Mouse (Mus musculus) lung, embryonic 16.5 days (tissue): Measurements from ENCODE around the gene Cyp2t4. TPM values are rescaled to one million over a fixed set of nuclear protein-coding genes. Genes with fewer than 3 reads are reported as not detected.

ENCODE experiments used
- ATAC-seq: fragments of 200-750 bp; cut with Nextera tagmentation; 2 replicates; pipeline ENCODE4 v1.8.0; 2017; ENCODE audit warnings: low read depth, mild to moderate bottlenecking, moderate library complexity
- H3K27ac ChIP-seq: fragments of 300-500 bp; sonication (generic); 2 replicates; pipeline ENCODE4 v1.5.1; 2014; ENCODE audit warnings: mild to moderate bottlenecking, control low read depth, low read length
- H3K27me3 ChIP-seq: fragments of 300-500 bp; sonication (generic); 2 replicates; pipeline ENCODE4 v1.6.1; 2014; ENCODE audit warnings: low read depth, low read length, mixed read lengths; ENCODE audit not compliant: control insufficient read depth, insufficient read depth
- H3K36me3 ChIP-seq: fragments of 300-500 bp; sonication (generic); 2 replicates; pipeline ENCODE4 v1.6.1; 2014; ENCODE audit warnings: low read length; ENCODE audit not compliant: control insufficient read depth, insufficient read depth
- H3K4me1 ChIP-seq: fragments of 300-500 bp; sonication (generic); replicated peaks from 2 replicates; pipeline ENCODE4 v1.6.1; 2014; ENCODE audit warnings: low read length, mixed read lengths; ENCODE audit not compliant: control insufficient read depth, insufficient read depth
- H3K4me2 ChIP-seq: fragments of 300-500 bp; sonication (generic); 2 replicates; pipeline ENCODE4 v1.6.1; 2014; ENCODE audit warnings: low read depth, low read length, control low read depth
- H3K4me3 ChIP-seq: fragments of 300-500 bp; sonication (generic); 2 replicates; pipeline ENCODE4 v1.5.1; 2014; ENCODE audit warnings: mild to moderate bottlenecking, low read length, control low read depth
- H3K9ac ChIP-seq: fragments of 300-500 bp; sonication (generic); 2 replicates; pipeline ENCODE4 v1.6.1; 2014; ENCODE audit warnings: low read length, control low read depth
- H3K9me3 ChIP-seq: fragments of 300-500 bp; sonication (generic); 2 replicates; pipeline ENCODE4 v1.6.1; 2016; ENCODE audit warnings: low read length; ENCODE audit not compliant: control insufficient read depth
- WGBS: fragments of 180-500 bp; shearing (Covaris S2); extraction: QIAGEN DNeasy Blood & Tissue Kit; methylation state at CpG from one replicate; pipeline ENCODE4 v1.1.7; 2014; 5-methylcytosine and 5-hydroxymethylcytosine counted together
- polyA plus RNA-seq: library from polyadenylated mRNA; unstranded; fragments of >200 nt; fragmentation: Nextera tagmentation; extraction: Ambion mirVana; gene quantifications from 2 replicates; pipeline ENCODE4 v1.2.1, GENCODE M21; 2015

Cyp2t4 gene
- 0.18 TPM in 1 of 2 replicates, not detected in the other for polyA plus RNA-seq

GRCm38 (mm10) chr7:27153205-27153764, at the start of gene Cyp2t4:
TSS of gene Cyp2t4 (plus strand) at chr7:27153714.
- Histone ChIP-seq H3K9ac (peak within 1 kb of the TSS; percentile 29; the same call in 1 of the 2 replicates), H3K4me2 (no peak within 1 kb of the TSS), H3K9me3 (no peaks in the 10 kb centered on the region), H3K27me3 (no peaks in the 10 kb centered on the region), H3K4me1 (peaks cover 2% of the 10 kb centered on the region; the same call in 1 of the 2 replicates), H3K36me3 (peaks cover 6% of the 10 kb centered on the region), H3K4me3 (no peak within 1 kb of the TSS), H3K27ac (peak within 1 kb of the TSS; percentile 87)
- ATAC-seq: peak; percentile 93
- WGBS: 38% methylated on average over 10 of the region's 10 CpGs

DNA sequence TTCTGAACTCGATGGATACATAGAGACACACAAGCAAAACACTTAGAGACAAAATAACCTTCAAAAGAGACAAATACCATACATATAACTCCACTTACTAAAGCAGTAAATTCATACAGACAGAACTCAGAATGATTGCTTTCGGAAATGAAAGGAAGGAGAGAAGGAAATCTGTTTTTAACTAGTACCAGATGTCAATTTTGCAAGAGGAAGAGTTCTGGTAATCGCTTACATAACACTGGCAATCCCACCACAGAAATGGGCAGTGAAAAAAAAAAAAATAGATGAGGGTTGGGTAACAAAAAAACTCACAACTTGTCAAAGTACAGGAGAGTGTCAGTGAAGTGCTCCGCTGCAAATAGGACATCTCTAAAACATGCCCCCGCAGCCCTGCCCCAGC, 48.6 kb upstream of the Cyp2t4 start:
- WGBS: 39% methylated on average over 5 of the region's 5 CpGs
- H3K4me1 ChIP-seq: no peaks in the 10 kb centered on the region
- H3K4me2 ChIP-seq: no peak overlapping the region
- no peak overlapping the region for H3K4me3 ChIP-seq
- no peak overlapping the region for H3K27ac ChIP-seq
- H3K9ac ChIP-seq: no peak overlapping the region
- H3K9me3 ChIP-seq: no peaks in the 10 kb centered on the region
- H3K36me3 ChIP-seq: no peaks in the 10 kb centered on the region
- no peak for ATAC-seq
- H3K27me3 ChIP-seq: no peaks in the 10 kb centered on the region

- Histone ChIP-seq H3K9ac (no peak overlapping the region), H3K4me2 (no peak overlapping the region), H3K27ac (peak overlapping the region; percentile 65), H3K9me3 (peaks cover 4% of the 10 kb centered on the region), H3K36me3 (no peaks in the 10 kb centered on the region), H3K4me3 (no peak overlapping the region), H3K27me3 (no peaks in the 10 kb centered on the region), H3K4me1 (no peaks in the 10 kb centered on the region)
- ATAC-seq: peak; percentile 68
These were observed 43.2 kb upstream of the Cyp2t4 start for GRCm38 (mm10) chr7:27110327-27110726.

GRCm38 (mm10) chr7:27111038-27111437, 42.5 kb upstream of the Cyp2t4 start:
- H3K9me3 ChIP-seq: peaks cover 4% of the 10 kb centered on the region
- H3K4me2 ChIP-seq: no peak overlapping the region
- ATAC-seq: peak; percentile 88
- H3K27me3 ChIP-seq: no peaks in the 10 kb centered on the region
- H3K36me3 ChIP-seq: no peaks in the 10 kb centered on the region
- no peak overlapping the region for H3K4me3 ChIP-seq
- no peak overlapping the region for H3K9ac ChIP-seq
- WGBS: 52% methylated on average over 1 of the region's 1 CpGs
- H3K27ac ChIP-seq: peak overlapping the region; percentile 73
- no peaks in the 10 kb centered on the region for H3K4me1 ChIP-seq

GRCm38 (mm10) chr7:27111987-27112386, 41.5 kb upstream of the Cyp2t4 start:
- Histone ChIP-seq H3K4me1 (no peaks in the 10 kb centered on the region), H3K9me3 (peaks cover 4% of the 10 kb centered on the region), H3K9ac (no peak overlapping the region), H3K36me3 (no peaks in the 10 kb centered on the region), H3K27ac (peak overlapping the region; percentile 73), H3K4me3 (no peak overlapping the region), H3K4me2 (no peak overlapping the region), H3K27me3 (no peaks in the 10 kb centered on the region)
- peak; percentile 32; the same call in 1 of the 2 replicates for ATAC-seq
- 52% methylated on average over 3 of the region's 3 CpGs for WGBS

DNA sequence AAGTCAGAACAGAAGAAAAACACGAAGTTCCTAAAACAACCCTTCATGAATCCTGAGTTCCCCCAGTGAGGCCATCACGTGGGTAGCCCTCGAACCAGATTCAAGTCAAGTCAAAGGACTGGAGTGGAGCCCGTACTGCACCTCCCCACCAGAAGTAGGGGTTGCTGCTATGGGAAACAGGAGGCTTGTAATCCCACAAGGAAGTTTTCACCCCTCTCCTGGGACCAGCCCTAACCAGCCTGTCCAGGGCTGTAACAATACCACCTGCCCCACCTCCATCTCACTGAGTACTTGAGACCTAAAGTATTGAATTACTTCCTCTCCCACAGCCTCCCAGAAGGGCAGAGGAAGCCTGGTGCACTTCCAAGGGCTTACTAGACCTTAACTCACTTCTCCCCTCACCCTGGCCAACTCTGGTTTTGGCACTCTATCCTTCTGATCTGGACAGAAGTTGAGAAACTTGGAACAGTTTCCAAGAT, 35.4 kb upstream of the Cyp2t4 start:
- ATAC-seq: peak; percentile 97
- Histone ChIP-seq H3K9me3 (peaks cover 4% of the 10 kb centered on the region), H3K4me3 (no peak overlapping the region), H3K4me2 (no peak overlapping the region), H3K4me1 (peaks cover 10% of the 10 kb centered on the region), H3K27ac (peak overlapping the region; percentile 84), H3K9ac (no peak overlapping the region), H3K27me3 (no peaks in the 10 kb centered on the region), H3K36me3 (no peaks in the 10 kb centered on the region)
- WGBS: 56% methylated on average over 4 of the region's 4 CpGs

- Histone ChIP-seq H3K36me3 (no peaks in the 10 kb centered on the region), H3K4me3 (no peak within 1 kb of the TSS), H3K4me1 (peaks cover 10% of the 10 kb centered on the region), H3K4me2 (no peak within 1 kb of the TSS), H3K27me3 (no peaks in the 10 kb centered on the region), H3K9ac (no peak within 1 kb of the TSS), H3K9me3 (no peaks in the 10 kb centered on the region), H3K27ac (peak within 1 kb of the TSS; percentile 84)
- no peak for ATAC-seq
These were observed 33.8 kb upstream of the Cyp2t4 start, which contains the start of gene Cyp2f2 for GRCm38 (mm10) chr7:27119676-27120075. TSS of gene Cyp2f2 (plus strand) at chr7:27119909.

- no peak overlapping the region for H3K4me3 ChIP-seq
- H3K9ac ChIP-seq: no peak overlapping the region
- no peaks in the 10 kb centered on the region for H3K36me3 ChIP-seq
- no peak overlapping the region for H3K27ac ChIP-seq
- H3K9me3 ChIP-seq: no peaks in the 10 kb centered on the region
- H3K4me2 ChIP-seq: no peak overlapping the region
- no peaks in the 10 kb centered on the region for H3K4me1 ChIP-seq
- ATAC-seq: no peak
- H3K27me3 ChIP-seq: no peaks in the 10 kb centered on the region
- WGBS: 62% methylated on average over 5 of the region's 5 CpGs
These were observed 29.1 kb upstream of the Cyp2t4 start for GRCm38 (mm10) chr7:27124305-27124832.

DNA sequence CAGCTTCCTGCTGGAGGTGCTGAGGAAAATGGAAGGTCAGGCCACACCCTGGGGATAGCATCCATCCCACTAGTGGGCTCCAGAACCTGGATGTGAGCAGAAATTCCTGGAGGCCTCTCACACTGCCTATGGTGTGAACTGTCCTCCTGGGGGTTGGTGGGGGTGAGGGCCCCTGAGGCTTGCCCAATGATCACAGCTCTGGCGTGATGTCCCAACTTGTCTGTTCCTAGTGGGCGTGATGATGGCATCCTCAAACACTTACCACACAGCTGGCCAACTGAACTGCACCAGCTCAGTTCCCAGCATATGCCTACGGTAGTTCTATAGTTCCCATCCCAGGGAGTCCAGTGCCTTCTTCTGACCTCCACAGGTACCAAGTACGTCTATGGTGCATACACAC, 28.5 kb upstream of the Cyp2t4 start:
- WGBS: 79% methylated on average over 4 of the region's 4 CpGs
- H3K4me3 ChIP-seq: no peak overlapping the region
- no peak overlapping the region for H3K4me2 ChIP-seq
- H3K27me3 ChIP-seq: no peaks in the 10 kb centered on the region
- H3K9me3 ChIP-seq: no peaks in the 10 kb centered on the region
- H3K9ac ChIP-seq: no peak overlapping the region
- no peaks in the 10 kb centered on the region for H3K4me1 ChIP-seq
- H3K27ac ChIP-seq: no peak overlapping the region
- no peak for ATAC-seq
- H3K36me3 ChIP-seq: no peaks in the 10 kb centered on the region
